8 mouse cellular contexts compared by ENCODE assay signal in genomic region chr8:111062072-111062757, GRCm38 (mm10). TPM values are rescaled to one million over a fixed set of nuclear protein-coding genes. Genes with fewer than 3 reads are reported as not detected.
DNase-seq lines count a peak whose midpoint lies in the region; ATAC-seq and TF ChIP-seq lines count a peak whose summit lies in the region.

No protein-coding gene starts in this region.

- TF ChIP-seq RAD21 in CH12.LX (IDR thresholded peaks at IDR 0.05; ENCODE audit: low read depth, low read length), result no peak

- DNase-seq in CH12.LX (ENCODE audit: extremely low read depth), result peak; percentile 85
- peak; percentile 81 for DNase-seq in c-Kit-positive CD71-positive TER-119-positive erythroid progenitor cells, embryonic 14.5 days (ENCODE audit: low spot score)
- DNase-seq in heart, postnatal 0 days (ENCODE audit: low spot score), result peak; percentile 66
- DNase-seq in kidney, postnatal 36 days, result peak; percentile 80 to 88
- DNase-seq in neural tube, embryonic 11.5 days (ENCODE audit: low spot score), result peak; percentile 91

- H3K4me1 ChIP-seq in CH12.LX (ENCODE audit: control insufficient read depth in 1 of 2, insufficient read depth in 2 of 2), result peaks cover 5 to 28% of the 10 kb centered on the region in 2 experiments
- H3K4me1 ChIP-seq in forebrain, embryonic 12.5 days, result peaks cover 17% of the 10 kb centered on the region
- H3K4me1 ChIP-seq in heart, postnatal 0 days (ENCODE audit: control insufficient read depth, insufficient read depth), result peaks cover 5% of the 10 kb centered on the region; the same call in 1 of the 2 replicates
- H3K4me1 ChIP-seq in liver, embryonic 15.5 days (replicated peaks), result peaks cover 50% of the 10 kb centered on the region
- H3K4me1 ChIP-seq in neural tube, embryonic 11.5 days (ENCODE audit: control insufficient read depth, insufficient read depth, low read length), result peaks cover 10% of the 10 kb centered on the region
- H3K4me1 ChIP-seq in stomach, embryonic 16.5 days (ENCODE audit: control insufficient read depth, insufficient read depth, low read length), result peaks cover 20% of the 10 kb centered on the region

- WGBS in forebrain, embryonic 12.5 days, result under 1% methylated on average over 27 of the region's 27 CpGs
- WGBS in heart, postnatal 0 days, result under 1% methylated on average over 27 of the region's 27 CpGs
- under 1% methylated on average over 27 of the region's 27 CpGs for WGBS in liver, embryonic 15.5 days (ENCODE audit: insufficient replicate concordance)
- under 1% methylated on average over 27 of the region's 27 CpGs for WGBS in neural tube, embryonic 11.5 days
- WGBS in stomach, embryonic 16.5 days, result under 1% methylated on average over 27 of the region's 27 CpGs

- H3K4me2 ChIP-seq in CH12.LX (ENCODE audit: insufficient read depth, low read depth, poor library complexity, severe bottlenecking), result peak overlapping the region; percentile 81
- peak overlapping the region; percentile 71 for H3K4me2 ChIP-seq in forebrain, embryonic 12.5 days
- H3K4me2 ChIP-seq in heart, postnatal 0 days (ENCODE audit: low read depth, low read length), result peak overlapping the region; percentile 71
- H3K4me2 ChIP-seq in liver, embryonic 15.5 days, result peak overlapping the region; percentile 79
- peak overlapping the region; percentile 70 for H3K4me2 ChIP-seq in neural tube, embryonic 11.5 days (ENCODE audit: low read depth)
- H3K4me2 ChIP-seq in stomach, embryonic 16.5 days (ENCODE audit: low read depth, low read length), result peak overlapping the region; percentile 85

- dilution Hi-C loops in CH12.LX (cut with MboI; ENCODE audit: extremely low pct_ligation_motif_present, extremely low pct_unique_long_range_greater_than_20kb, low sequenced_read_pairs), result no loop called here

- no peak for TF ChIP-seq EP300 in CH12.LX (IDR thresholded peaks at IDR 0.05; ENCODE audit: low read length)
- TF ChIP-seq EP300 in heart, postnatal 0 days (IDR thresholded peaks at IDR 0.05; ENCODE audit: low read depth), result no peak

- H3K27me3 ChIP-seq in CH12.LX (replicated peaks), result peaks cover 29% of the 10 kb centered on the region
- H3K27me3 ChIP-seq in forebrain, embryonic 12.5 days, result peaks cover 5% of the 10 kb centered on the region; the same call in 1 of the 2 replicates
- no peaks in the 10 kb centered on the region for H3K27me3 ChIP-seq in heart, postnatal 0 days (ENCODE audit: control insufficient read depth, insufficient read depth, low read length)
- H3K27me3 ChIP-seq in liver, embryonic 15.5 days, result peaks cover 9% of the 10 kb centered on the region
- H3K27me3 ChIP-seq in neural tube, embryonic 11.5 days (ENCODE audit: control insufficient read depth, insufficient read depth, low read length), result no peaks in the 10 kb centered on the region
- H3K27me3 ChIP-seq in stomach, embryonic 16.5 days (ENCODE audit: control insufficient read depth, insufficient read depth, low read length), result no peaks in the 10 kb centered on the region

- no peak for TF ChIP-seq CTCF in CH12.LX (conservative IDR thresholded peaks at IDR 0.05 in 1 of 2, IDR thresholded peaks at IDR 0.05 in 1 of 2; ENCODE audit: low read depth in 2 of 2, low read length in 2 of 2)
- no peak for TF ChIP-seq CTCF in heart, postnatal 0 days (IDR thresholded peaks at IDR 0.05; ENCODE audit: low read depth)

- peak overlapping the region; percentile 21; the same call in 1 of the 2 replicates for H3K9ac ChIP-seq in CH12.LX (ENCODE audit: insufficient read depth, low read depth)
- H3K9ac ChIP-seq in forebrain, embryonic 12.5 days, result peak overlapping the region; percentile 65
- H3K9ac ChIP-seq in heart, postnatal 0 days (replicated peaks; ENCODE audit: low read depth, low read length), result peak overlapping the region; percentile 33
- peak overlapping the region; percentile 58 for H3K9ac ChIP-seq in liver, embryonic 15.5 days
- peak overlapping the region; percentile 64 for H3K9ac ChIP-seq in neural tube, embryonic 11.5 days (ENCODE audit: low read length)
- peak overlapping the region; percentile 74 for H3K9ac ChIP-seq in stomach, embryonic 16.5 days (ENCODE audit: low read length)

- peaks cover 7% of the 10 kb centered on the region; the same call in 1 of the 2 replicates for H3K79me2 ChIP-seq in CH12.LX (replicated peaks; ENCODE audit: control insufficient read depth, extremely low read depth, insufficient read depth, poor library complexity, severe bottlenecking)

- no peak overlapping the region for H3K27ac ChIP-seq in CH12.LX (ENCODE audit: insufficient read depth, low read depth)
- H3K27ac ChIP-seq in forebrain, embryonic 12.5 days, result peak overlapping the region; percentile 84
- H3K27ac ChIP-seq in heart, postnatal 0 days (ENCODE audit: low read depth), result no peak overlapping the region
- no peak overlapping the region for H3K27ac ChIP-seq in liver, embryonic 15.5 days (replicated peaks)
- peak overlapping the region; percentile 58 for H3K27ac ChIP-seq in neural tube, embryonic 11.5 days (ENCODE audit: low read depth, low read length)
- peak overlapping the region; percentile 33; the same call in 1 of the 2 replicates for H3K27ac ChIP-seq in stomach, embryonic 16.5 days (ENCODE audit: low read length)

- no peak for TF ChIP-seq POLR2A in CH12.LX (IDR thresholded peaks at IDR 0.05; ENCODE audit: low read depth, low read length)

- in situ Hi-C loops in CH12.LX (cut with MboI; ENCODE audit: low pct_ligation_motif_present, low pct_unique_long_range_greater_than_20kb, low sequenced_read_pairs), result no loop called here

- H3K4me3 ChIP-seq in CH12.LX (replicated peaks in 1 of 3; ENCODE audit: low read depth in 2 of 3, low read length in 2 of 3, poor library complexity in 1 of 3), result peak overlapping the region; percentile 70 to 98 (median 76)
- peak overlapping the region; percentile 58 for H3K4me3 ChIP-seq in forebrain, embryonic 12.5 days (replicated peaks)
- peak overlapping the region; percentile 59 for H3K4me3 ChIP-seq in heart, postnatal 0 days (ENCODE audit: low read depth, low read length)
- peak overlapping the region; percentile 64 for H3K4me3 ChIP-seq in liver, embryonic 15.5 days (replicated peaks)
- peak overlapping the region; percentile 51 for H3K4me3 ChIP-seq in neural tube, embryonic 11.5 days (ENCODE audit: low read depth, low read length)
- peak overlapping the region; percentile 78 for H3K4me3 ChIP-seq in stomach, embryonic 16.5 days (replicated peaks; ENCODE audit: low read length)

- no peaks in the 10 kb centered on the region for H3K9me3 ChIP-seq in CH12.LX (replicated peaks; ENCODE audit: low read length)
- H3K9me3 ChIP-seq in forebrain, embryonic 12.5 days, result no peaks in the 10 kb centered on the region
- no peaks in the 10 kb centered on the region for H3K9me3 ChIP-seq in heart, postnatal 0 days (replicated peaks; ENCODE audit: control insufficient read depth, low read length)
- H3K9me3 ChIP-seq in liver, embryonic 15.5 days (replicated peaks), result no peaks in the 10 kb centered on the region
- H3K9me3 ChIP-seq in neural tube, embryonic 11.5 days (ENCODE audit: control insufficient read depth, low read length), result no peaks in the 10 kb centered on the region
- H3K9me3 ChIP-seq in stomach, embryonic 16.5 days (replicated peaks; ENCODE audit: control insufficient read depth, low read length), result no peaks in the 10 kb centered on the region

- ATAC-seq in forebrain, embryonic 12.5 days (ENCODE audit: low FRiP score), result peak; percentile 87
- peak; percentile 69 for ATAC-seq in heart, postnatal 0 days (ENCODE audit: insufficient read depth, low read depth)
- peak; percentile 82 for ATAC-seq in liver, embryonic 15.5 days (ENCODE audit: insufficient read depth)
- peak; percentile 90 for ATAC-seq in neural tube, embryonic 11.5 days (ENCODE audit: insufficient read depth, low FRiP score, low TSS enrichment)
- ATAC-seq in stomach, embryonic 16.5 days (ENCODE audit: insufficient read depth, low FRiP score), result peak; percentile 88

- H3K36me3 ChIP-seq in CH12.LX (replicated peaks in 1 of 2; ENCODE audit: control insufficient read depth in 1 of 2, insufficient read depth in 1 of 2, low read length in 1 of 2), result peaks cover 5 to 15% of the 10 kb centered on the region in 2 experiments
- peaks cover 10% of the 10 kb centered on the region; the same call in 1 of the 2 replicates for H3K36me3 ChIP-seq in forebrain, embryonic 12.5 days (replicated peaks)
- H3K36me3 ChIP-seq in heart, postnatal 0 days (replicated peaks; ENCODE audit: control insufficient read depth, insufficient read depth, low read length), result no peaks in the 10 kb centered on the region
- peaks cover 8% of the 10 kb centered on the region for H3K36me3 ChIP-seq in liver, embryonic 15.5 days (replicated peaks)
- H3K36me3 ChIP-seq in neural tube, embryonic 11.5 days (ENCODE audit: control insufficient read depth, insufficient read depth, low read length), result no peaks in the 10 kb centered on the region; the same call in 1 of the 2 replicates
- no peaks in the 10 kb centered on the region for H3K36me3 ChIP-seq in stomach, embryonic 16.5 days (ENCODE audit: control insufficient read depth, insufficient read depth, low read length)

RNA-seq across cellular contexts. Expression of gene Exosc6, which starts 6.1 kb away (rescaled TPM):
- total RNA-seq in CH12.LX (2012; rRNA removed) (3.9 and 23.5 TPM in 2 replicates), CH12.LX (2014; rRNA removed) (20.3 and 24.3 TPM in 2 replicates)
- polyA plus RNA-seq in CH12.LX (2012; ENCODE audit: insufficient read length, low read depth), result 3.2 and 3.9 TPM in 2 replicates
- polyA plus RNA-seq in forebrain, embryonic 12.5 days (2016; fragmentation: Nextera tagmentation; extraction: Ambion mirVana), result 1.5 TPM in 1 of 2 replicates, not detected in the other
- 7.1 and 17.0 TPM in 2 replicates for total RNA-seq in heart, postnatal 0 days (2014; rRNA removed; ENCODE audit: low replicate concordance)
- polyA plus RNA-seq in heart, postnatal 0 days (2015; fragmentation: Nextera tagmentation; extraction: Ambion mirVana), result 0.38 and 2.0 TPM in 2 replicates
- 3.5 and 6.0 TPM in 2 replicates for polyA plus RNA-seq in liver, embryonic 15.5 days (2015; fragmentation: Nextera tagmentation; extraction: Ambion mirVana)
- 11.4 and 16.4 TPM in 2 replicates for polyA plus RNA-seq in neural tube, embryonic 11.5 days (2014; fragmentation: Nextera tagmentation; extraction: Ambion mirVana)
- not detected in 2 replicates for polyA plus RNA-seq in stomach, embryonic 16.5 days (2015; fragmentation: Nextera tagmentation; extraction: Ambion mirVana)

RNA-seq across cellular contexts. Expression of gene Aars, which starts 29.3 kb away (rescaled TPM):
- 125 and 130 TPM in 2 replicates for total RNA-seq in CH12.LX (2012; rRNA removed)
- 72.6 and 81.9 TPM in 2 replicates for total RNA-seq in CH12.LX (2014; rRNA removed)
- 142 and 171 TPM in 2 replicates for polyA plus RNA-seq in CH12.LX (2012; ENCODE audit: insufficient read length, low read depth)
- 84.6 and 86.4 TPM in 2 replicates for polyA plus RNA-seq in forebrain, embryonic 12.5 days (2016; fragmentation: Nextera tagmentation; extraction: Ambion mirVana)
- 35.1 and 38.9 TPM in 2 replicates for total RNA-seq in heart, postnatal 0 days (2014; rRNA removed; ENCODE audit: low replicate concordance)
- polyA plus RNA-seq in heart, postnatal 0 days (2015; fragmentation: Nextera tagmentation; extraction: Ambion mirVana), result 22.3 and 25.6 TPM in 2 replicates
- polyA plus RNA-seq in liver, embryonic 15.5 days (2015; fragmentation: Nextera tagmentation; extraction: Ambion mirVana), result 54.0 and 55.0 TPM in 2 replicates
- 79.7 and 89.6 TPM in 2 replicates for polyA plus RNA-seq in neural tube, embryonic 11.5 days (2014; fragmentation: Nextera tagmentation; extraction: Ambion mirVana)
- polyA plus RNA-seq in stomach, embryonic 16.5 days (2015; fragmentation: Nextera tagmentation; extraction: Ambion mirVana), result 49.3 and 56.1 TPM in 2 replicates

RNA-seq across cellular contexts. Expression of gene Clec18a, which starts 30.0 kb away (rescaled TPM):
- total RNA-seq in CH12.LX (2012; rRNA removed), result not detected in 2 replicates
- total RNA-seq in CH12.LX (2014; rRNA removed), result not detected in 2 replicates
- not detected in 2 replicates for polyA plus RNA-seq in CH12.LX (2012; ENCODE audit: insufficient read length, low read depth)
- polyA plus RNA-seq in forebrain, embryonic 12.5 days (2016; fragmentation: Nextera tagmentation; extraction: Ambion mirVana), result 0.43 and 0.63 TPM in 2 replicates
- total RNA-seq in heart, postnatal 0 days (2014; rRNA removed; ENCODE audit: low replicate concordance), result not detected in 2 replicates
- 0.05 and 0.10 TPM in 2 replicates for polyA plus RNA-seq in heart, postnatal 0 days (2015; fragmentation: Nextera tagmentation; extraction: Ambion mirVana)
- polyA plus RNA-seq in liver, embryonic 15.5 days (2015; fragmentation: Nextera tagmentation; extraction: Ambion mirVana), result not detected in 2 replicates
- polyA plus RNA-seq in neural tube, embryonic 11.5 days (2014; fragmentation: Nextera tagmentation; extraction: Ambion mirVana), result 0.38 and 0.55 TPM in 2 replicates
- polyA plus RNA-seq in stomach, embryonic 16.5 days (2015; fragmentation: Nextera tagmentation; extraction: Ambion mirVana), result not detected in 2 replicates

RNA-seq across cellular contexts. Expression of gene Ddx19b, which starts 30.7 kb away (rescaled TPM):
- total RNA-seq in CH12.LX (2012; rRNA removed) (12.6 and 13.0 TPM in 2 replicates), CH12.LX (2014; rRNA removed) (14.4 and 14.9 TPM in 2 replicates)
- polyA plus RNA-seq in CH12.LX (2012; ENCODE audit: insufficient read length, low read depth), result 13.5 and 14.1 TPM in 2 replicates
- polyA plus RNA-seq in forebrain, embryonic 12.5 days (2016; fragmentation: Nextera tagmentation; extraction: Ambion mirVana), result 10.5 and 12.0 TPM in 2 replicates
- total RNA-seq in heart, postnatal 0 days (2014; rRNA removed; ENCODE audit: low replicate concordance), result 9.3 and 10.2 TPM in 2 replicates
- 2.8 and 3.6 TPM in 2 replicates for polyA plus RNA-seq in heart, postnatal 0 days (2015; fragmentation: Nextera tagmentation; extraction: Ambion mirVana)
- 2.4 and 3.0 TPM in 2 replicates for polyA plus RNA-seq in liver, embryonic 15.5 days (2015; fragmentation: Nextera tagmentation; extraction: Ambion mirVana)
- 7.3 and 7.4 TPM in 2 replicates for polyA plus RNA-seq in neural tube, embryonic 11.5 days (2014; fragmentation: Nextera tagmentation; extraction: Ambion mirVana)
- 6.9 and 7.9 TPM in 2 replicates for polyA plus RNA-seq in stomach, embryonic 16.5 days (2015; fragmentation: Nextera tagmentation; extraction: Ambion mirVana)

RNA-seq across cellular contexts. Expression of gene Pdpr, which starts 32.2 kb away (rescaled TPM):
- 11.0 and 11.6 TPM in 2 replicates for total RNA-seq in CH12.LX (2012; rRNA removed)
- 8.0 and 8.3 TPM in 2 replicates for total RNA-seq in CH12.LX (2014; rRNA removed)
- polyA plus RNA-seq in CH12.LX (2012; ENCODE audit: insufficient read length, low read depth), result 7.6 and 8.3 TPM in 2 replicates
- 14.4 TPM in 2 replicates for polyA plus RNA-seq in forebrain, embryonic 12.5 days (2016; fragmentation: Nextera tagmentation; extraction: Ambion mirVana)
- 67.8 and 87.4 TPM in 2 replicates for total RNA-seq in heart, postnatal 0 days (2014; rRNA removed; ENCODE audit: low replicate concordance)
- 14.9 and 17.9 TPM in 2 replicates for polyA plus RNA-seq in heart, postnatal 0 days (2015; fragmentation: Nextera tagmentation; extraction: Ambion mirVana)
- polyA plus RNA-seq in liver, embryonic 15.5 days (2015; fragmentation: Nextera tagmentation; extraction: Ambion mirVana), result 2.4 and 2.6 TPM in 2 replicates
- polyA plus RNA-seq in neural tube, embryonic 11.5 days (2014; fragmentation: Nextera tagmentation; extraction: Ambion mirVana), result 5.3 and 6.2 TPM in 2 replicates
- polyA plus RNA-seq in stomach, embryonic 16.5 days (2015; fragmentation: Nextera tagmentation; extraction: Ambion mirVana), result 9.7 and 10.8 TPM in 2 replicates

Comparison
In these comparisons a context has a peak if more than half of its experiments do, and no peak if none do; other contexts are left out.
1. H3K27ac ChIP-seq: peak in forebrain, embryonic 12.5 days (single experiment), neural tube, embryonic 11.5 days (single experiment) and stomach, embryonic 16.5 days (single experiment); none in CH12.LX (single experiment), heart, postnatal 0 days (single experiment) and liver, embryonic 15.5 days (single experiment).
2. H3K9ac ChIP-seq: peak in every context shown above with its lines; median percentile 74 in stomach, embryonic 16.5 days; 65 in forebrain, embryonic 12.5 days; 64 in neural tube, embryonic 11.5 days; 58 in liver, embryonic 15.5 days; 33 in heart, postnatal 0 days; 21 in CH12.LX.
3. Peak in every context shown above with its lines, with median percentiles within 50 percentile points of each other: DNase-seq, H3K4me2 ChIP-seq, H3K4me3 ChIP-seq and ATAC-seq.